Mouse (Mus musculus) megakaryocyte, adult 5-6 weeks (primary cell): Measurements from ENCODE around the gene Olfr1029. TPM values are rescaled to one million over a fixed set of nuclear protein-coding genes. Genes with fewer than 3 reads are reported as not detected.
"Not testable (repeated sequence)": the region's sequence is repeated elsewhere in the genome, so short reads cannot be mapped to it uniquely, and the experiment has no call there.

Source experiments
- ATAC-seq: 2 replicates; pipeline ENCODE4 v1.8.0; 2016; ENCODE audit warnings: mild to moderate bottlenecking, inconsistent platforms; ENCODE audit not compliant: poor library complexity, severe bottlenecking
- total RNA-seq, 2 experiments: library from RNA; stranded (forward) in 1 of 2; stranded (reverse) in 1 of 2; fragments of 153-499, 151-499 nt in 1 of 2; fragments of 221-1000, 200-1000 nt in 1 of 2; gene quantifications; 2 replicates each; pipeline versions ENCODE4 v1.2.3 to v1.2.4; 2015 to 2017

Olfr1029 gene
- total RNA-seq (2015) = 0.57 TPM in 1 of 2 replicates, not detected in the other
- total RNA-seq (2017) = not detected in 2 replicates

GRCm38 (mm10) chr2:85973595-85973994, at the start of gene Olfr1029:
Gene Olfr1029, plus strand, starts transcription at chr2:85973895.
- ATAC-seq = no peak

- ATAC-seq = no peak
Measured at GRCm38 (mm10) chr2:85950137-85950536, 23.6 kb upstream of the Olfr1029 start, which contains the start of gene Olfr1028. Gene Olfr1028, plus strand, starts transcription at chr2:85950437.

GRCm38 (mm10) chr2:85978976-85979375, 5.3 kb downstream of the Olfr1029 start, which contains the start of gene Olfr1030:
Gene Olfr1030, plus strand, starts transcription at chr2:85979276.
- no peak for ATAC-seq

GRCm38 (mm10) chr2:85990004-85990403, 16.3 kb downstream of the Olfr1029 start, which contains the start of gene Olfr1031:
Gene Olfr1031, plus strand, starts transcription at chr2:85990304.
- no peak for ATAC-seq

GRCm38 (mm10) chr2:86005240-86005639, 31.5 kb downstream of the Olfr1029 start, which contains the start of gene Olfr1032:
Gene Olfr1032, plus strand, starts transcription at chr2:86005540.
- ATAC-seq = no peak

GRCm38 (mm10) chr2:86020406-86020805, 46.7 kb downstream of the Olfr1029 start, which contains the start of gene Olfr1033:
Gene Olfr1033, plus strand, starts transcription at chr2:86020633.
- ATAC-seq = not testable (repeated sequence)

GRCm38 (mm10) chr2:86021518-86021917, 47.8 kb downstream of the Olfr1029 start:
- ATAC-seq = not testable (repeated sequence)

Other genes with a start within 250 kb of the Olfr1029 start
- not detected in 2 replicates for gene Olfr1012, start 211.1 kb upstream of the Olfr1029 start, total RNA-seq (2015)
- gene Olfr1012, start 211.1 kb upstream of the Olfr1029 start, total RNA-seq (2017) = not detected in 2 replicates
- not detected in 2 replicates for gene Olfr1013, start 206.8 kb upstream of the Olfr1029 start, total RNA-seq (2015)
- not detected in 2 replicates for gene Olfr1013, start 206.8 kb upstream of the Olfr1029 start, total RNA-seq (2017)
- gene Olfr1014, start 201.2 kb upstream of the Olfr1029 start, total RNA-seq (2015) = not detected in 2 replicates
- not detected in 2 replicates for gene Olfr1014, start 201.2 kb upstream of the Olfr1029 start, total RNA-seq (2017)
- gene Olfr1015, start 191.9 kb upstream of the Olfr1029 start, total RNA-seq (2015) = not detected in 2 replicates
- gene Olfr1015, start 191.9 kb upstream of the Olfr1029 start, total RNA-seq (2017) = not detected in 2 replicates
- not detected in 2 replicates for gene Olfr1016, start 171.4 kb upstream of the Olfr1029 start, total RNA-seq (2015)
- not detected in 2 replicates for gene Olfr1016, start 171.4 kb upstream of the Olfr1029 start, total RNA-seq (2017)
- not detected in 2 replicates for gene Olfr1018, start 155.4 kb upstream of the Olfr1029 start, total RNA-seq (2015)
- not detected in 2 replicates for gene Olfr1018, start 155.4 kb upstream of the Olfr1029 start, total RNA-seq (2017)
- gene Olfr1019, start 128.4 kb upstream of the Olfr1029 start, total RNA-seq (2015) = not detected in 2 replicates
- not detected in 2 replicates for gene Olfr1019, start 128.4 kb upstream of the Olfr1029 start, total RNA-seq (2017)
- gene Olfr1020, start 126.9 kb upstream of the Olfr1029 start, total RNA-seq (2015) = not detected in 2 replicates
- gene Olfr1020, start 126.9 kb upstream of the Olfr1029 start, total RNA-seq (2017) = not detected in 2 replicates
- not detected in 2 replicates for gene Olfr1022, start 105.3 kb upstream of the Olfr1029 start, total RNA-seq (2015)
- not detected in 2 replicates for gene Olfr1022, start 105.3 kb upstream of the Olfr1029 start, total RNA-seq (2017)
- gene Olfr1023, start 88.3 kb upstream of the Olfr1029 start, total RNA-seq (2015) = not detected in 2 replicates
- gene Olfr1023, start 88.3 kb upstream of the Olfr1029 start, total RNA-seq (2017) = not detected in 2 replicates
- gene Olfr1024, start 68.8 kb upstream of the Olfr1029 start, total RNA-seq (2015) = not detected in 2 replicates
- gene Olfr1024, start 68.8 kb upstream of the Olfr1029 start, total RNA-seq (2017) = not detected in 2 replicates
- gene Olfr1025-ps1, start 58.7 kb upstream of the Olfr1029 start, total RNA-seq (2015) = not detected in 2 replicates
- not detected in 2 replicates for gene Olfr1025-ps1, start 58.7 kb upstream of the Olfr1029 start, total RNA-seq (2017)
- not detected in 2 replicates for gene Olfr1026, start 52.3 kb upstream of the Olfr1029 start, total RNA-seq (2015)
- gene Olfr1026, start 52.3 kb upstream of the Olfr1029 start, total RNA-seq (2017) = not detected in 2 replicates
- gene Olfr1028, start 23.5 kb upstream of the Olfr1029 start, total RNA-seq (2015) = not detected in 2 replicates
- not detected in 2 replicates for gene Olfr1028, start 23.5 kb upstream of the Olfr1029 start, total RNA-seq (2017)
- not detected in 2 replicates for gene Olfr1030, start 5.4 kb downstream of the Olfr1029 start, total RNA-seq (2015)
- not detected in 2 replicates for gene Olfr1030, start 5.4 kb downstream of the Olfr1029 start, total RNA-seq (2017)
- not detected in 2 replicates for gene Olfr1031, start 16.4 kb downstream of the Olfr1029 start, total RNA-seq (2015)
- not detected in 2 replicates for gene Olfr1031, start 16.4 kb downstream of the Olfr1029 start, total RNA-seq (2017)
- not detected in 2 replicates for gene Olfr1032, start 31.6 kb downstream of the Olfr1029 start, total RNA-seq (2015)
- gene Olfr1032, start 31.6 kb downstream of the Olfr1029 start, total RNA-seq (2017) = not detected in 2 replicates
- gene Olfr1033, start 46.7 kb downstream of the Olfr1029 start, total RNA-seq (2015) = 0.09 and 0.45 TPM in 2 replicates
- gene Olfr1033, start 46.7 kb downstream of the Olfr1029 start, total RNA-seq (2017) = 0.07 TPM in 1 of 2 replicates, not detected in the other
- not detected in 2 replicates for gene Olfr1034, start 72.0 kb downstream of the Olfr1029 start, total RNA-seq (2015)
- gene Olfr1034, start 72.0 kb downstream of the Olfr1029 start, total RNA-seq (2017) = not detected in 2 replicates
- gene Olfr1036, start 100.1 kb downstream of the Olfr1029 start, total RNA-seq (2015) = not detected in 2 replicates
- not detected in 2 replicates for gene Olfr1036, start 100.1 kb downstream of the Olfr1029 start, total RNA-seq (2017)
- gene Olfr1037, start 113.5 kb downstream of the Olfr1029 start, total RNA-seq (2015) = not detected in 2 replicates
- gene Olfr1037, start 113.5 kb downstream of the Olfr1029 start, total RNA-seq (2017) = not detected in 2 replicates
- not detected in 2 replicates for gene Olfr1039, start 162.0 kb downstream of the Olfr1029 start, total RNA-seq (2015)
- gene Olfr1039, start 162.0 kb downstream of the Olfr1029 start, total RNA-seq (2017) = not detected in 2 replicates
- not detected in 2 replicates for gene Olfr1040, start 172.8 kb downstream of the Olfr1029 start, total RNA-seq (2015)
- not detected in 2 replicates for gene Olfr1040, start 172.8 kb downstream of the Olfr1029 start, total RNA-seq (2017)
- not detected in 2 replicates for gene Olfr1042, start 187.9 kb downstream of the Olfr1029 start, total RNA-seq (2015)
- not detected in 2 replicates for gene Olfr1042, start 187.9 kb downstream of the Olfr1029 start, total RNA-seq (2017)
- not detected in 2 replicates for gene Olfr1043, start 193.6 kb downstream of the Olfr1029 start, total RNA-seq (2015)
- not detected in 2 replicates for gene Olfr1043, start 193.6 kb downstream of the Olfr1029 start, total RNA-seq (2017)
- not detected in 2 replicates for gene Olfr1044, start 203.9 kb downstream of the Olfr1029 start, total RNA-seq (2015)
- gene Olfr1044, start 203.9 kb downstream of the Olfr1029 start, total RNA-seq (2017) = not detected in 2 replicates
- gene Olfr52, start 211.8 kb downstream of the Olfr1029 start, total RNA-seq (2015) = not detected in 2 replicates
- not detected in 2 replicates for gene Olfr52, start 211.8 kb downstream of the Olfr1029 start, total RNA-seq (2017)
- gene Olfr1045, start 229.1 kb downstream of the Olfr1029 start, total RNA-seq (2015) = not detected in 2 replicates
- not detected in 2 replicates for gene Olfr1045, start 229.1 kb downstream of the Olfr1029 start, total RNA-seq (2017)
- gene Olfr1046, start 245.4 kb downstream of the Olfr1029 start, total RNA-seq (2015) = not detected in 2 replicates
- not detected in 2 replicates for gene Olfr1046, start 245.4 kb downstream of the Olfr1029 start, total RNA-seq (2017)